Mouse (Mus musculus) layer of hippocampus, adult 2 months (tissue): ENCODE results near the gene Cdh15. TPM values are rescaled to one million over a fixed set of nuclear protein-coding genes. Genes with fewer than 3 reads are reported as not detected.
A peak's percentile ranks its signal among the peaks of the same experiment; 100 is the strongest.

Experiments used
- DNase-seq, 2 experiments: peaks; one replicate each; pipeline ENCODE4 v3.0.0; 2022; ENCODE audit warnings: low spot score in 2 of 2
- H3K27ac ChIP-seq: fragments of 200-600 bp; 2 replicates; pipeline ENCODE4 v1.8.1; 2022
- H3K4me3 ChIP-seq: fragments of 200-600 bp; 2 replicates; pipeline ENCODE4 v1.8.1; 2022; ENCODE audit warnings: mild to moderate bottlenecking
- CTCF ChIP-seq: fragments of 200-600 bp; conservative IDR thresholded peaks from 2 replicates; pipeline ENCODE4 v1.8.1; 2022; ENCODE audit warnings: antibody characterized with exemption, mild to moderate bottlenecking, moderate library complexity
- long read RNA-seq, 2 experiments: library from polyadenylated mRNA; stranded (forward); transcript quantifications; one replicate each; pipeline ENCODE4 v2.0.0; 2021; ENCODE audit warnings: borderline mapping rate in 2 of 2
- total RNA-seq, 2 experiments: library from RNA; stranded (reverse); gene quantifications; 2 replicates each; pipeline ENCODE4 v1.2.3; 2021

The Cdh15 gene
- under 1 TPM; 0.93 to 1.00 TPM for total RNA-seq
- long read RNA-seq, experiment 1, partial matches to known transcripts = 1 of 1 reads
- long read RNA-seq, experiment 1, other reads (novel, unspliced or antisense) = 0 of 1 reads
- long read RNA-seq, experiment 2, partial matches to known transcripts = 1 of 1 reads
- long read RNA-seq, experiment 2, other reads (novel, unspliced or antisense) = 0 of 1 reads

- DNase-seq = peak; percentile 30 to 38
- H3K4me3 ChIP-seq = no peak within 1 kb of the TSS
- TF ChIP-seq CTCF = no peak
These were observed at the start of gene Cdh15 for GRCm38 (mm10) chr8:122847829-122848561. Gene Cdh15 (plus strand): TSS chr8:122847966.

GRCm38 (mm10) chr8:122803906-122804761 lies 43.6 kb upstream of the Cdh15 start:
- H3K4me3 ChIP-seq = no peak overlapping the region
- no peak overlapping the region for H3K27ac ChIP-seq
- DNase-seq = no peak
- TF ChIP-seq CTCF = no peak

More at GRCm38 (mm10) chr8:122847829-122848561, at the start of gene Cdh15:
- H3K27ac ChIP-seq = no peak within 1 kb of the TSS

- TF ChIP-seq CTCF = no peak
- no peak overlapping the region for H3K27ac ChIP-seq
- no peak for DNase-seq
- no peak overlapping the region for H3K4me3 ChIP-seq
These were observed 42.4 kb upstream of the Cdh15 start for GRCm38 (mm10) chr8:122805349-122805748.

- H3K4me3 ChIP-seq = no peak overlapping the region
- DNase-seq = no peak
- H3K27ac ChIP-seq = no peak overlapping the region
- no peak for TF ChIP-seq CTCF
These were observed 40.7 kb upstream of the Cdh15 start for GRCm38 (mm10) chr8:122806956-122807538.

- no peak for DNase-seq
- Histone ChIP-seq H3K27ac (no peak overlapping the region), H3K4me3 (no peak overlapping the region)
- no peak for TF ChIP-seq CTCF
These were observed 39.9 kb upstream of the Cdh15 start for GRCm38 (mm10) chr8:122807907-122808306.

- no peak for TF ChIP-seq CTCF
- no peak overlapping the region for H3K27ac ChIP-seq
- no peak for DNase-seq
- H3K4me3 ChIP-seq = no peak overlapping the region
These were observed 37.4 kb upstream of the Cdh15 start for GRCm38 (mm10) chr8:122810376-122810775.

GRCm38 (mm10) chr8:122811870-122812494 lies 35.8 kb upstream of the Cdh15 start:
- no peak for DNase-seq
- H3K27ac ChIP-seq = no peak overlapping the region
- no peak overlapping the region for H3K4me3 ChIP-seq
- TF ChIP-seq CTCF = no peak

- no peak; the same call in 1 of the 2 replicates for TF ChIP-seq CTCF
- no peak for DNase-seq
- H3K4me3 ChIP-seq = no peak overlapping the region
- H3K27ac ChIP-seq = no peak overlapping the region
These were observed 35.0 kb upstream of the Cdh15 start for GRCm38 (mm10) chr8:122812610-122813250.

GRCm38 (mm10) chr8:122814608-122815007 lies 33.2 kb upstream of the Cdh15 start:
- no peak for TF ChIP-seq CTCF
- H3K27ac ChIP-seq = no peak overlapping the region
- no peak overlapping the region for H3K4me3 ChIP-seq
- no peak for DNase-seq

GRCm38 (mm10) chr8:122816965-122817364 lies 30.8 kb upstream of the Cdh15 start:
- TF ChIP-seq CTCF = no peak
- DNase-seq = no peak
- Histone ChIP-seq H3K27ac (no peak overlapping the region), H3K4me3 (no peak overlapping the region)

GRCm38 (mm10) chr8:122817724-122818496 lies 29.9 kb upstream of the Cdh15 start:
- DNase-seq = no peak
- no peak for TF ChIP-seq CTCF
- H3K4me3 ChIP-seq = no peak overlapping the region
- H3K27ac ChIP-seq = no peak overlapping the region
